Mouse (Mus musculus) cerebellum, postnatal 14 days (tissue): ENCODE measurements around the gene Ntf3.
A peak's percentile ranks its signal among the peaks of the same experiment; 100 is the strongest.

Experiments used
- DNase-seq, 2 experiments: peaks; one replicate each; pipeline ENCODE4 v3.0.0; 2021; ENCODE audit warnings: mixed read lengths in 2 of 2

Ntf3 gene

GRCm38 (mm10) chr6:126155928-126156327 is 10.8 kb downstream of the Ntf3 start:
- DNase-seq, result no peak

DNA sequence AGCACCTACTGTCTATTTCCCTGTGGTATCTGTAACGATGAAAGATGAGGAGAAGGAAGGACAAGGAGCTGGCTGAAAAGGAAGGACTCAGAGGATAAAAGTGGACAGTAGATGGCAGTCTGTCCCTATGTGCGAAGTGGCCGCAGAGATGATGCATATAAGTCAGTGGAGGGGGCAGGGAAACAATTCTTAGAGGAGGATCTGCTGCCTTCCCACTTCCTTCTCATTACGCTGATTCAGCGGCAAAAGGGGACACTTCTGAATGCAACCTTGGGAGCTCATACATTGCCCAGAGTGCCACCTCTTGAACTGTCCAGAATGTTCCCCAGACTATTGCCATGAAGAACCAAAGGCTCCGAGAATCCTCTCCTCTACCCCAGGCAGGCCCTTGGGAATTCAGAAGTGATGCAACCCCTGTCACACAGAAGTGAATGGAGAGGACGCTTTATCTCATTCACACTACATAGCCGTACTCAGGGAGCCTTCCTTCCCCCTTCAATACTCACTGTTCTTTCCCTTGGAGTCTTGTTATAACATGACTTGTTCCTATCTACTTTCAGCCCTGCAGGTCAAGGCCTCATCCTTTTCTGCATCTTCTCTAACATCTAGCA is 12.2 kb downstream of the Ntf3 start:
- DNase-seq, result peak; percentile 66 to 81

GRCm38 (mm10) chr6:126153154-126153553 is 13.6 kb downstream of the Ntf3 start:
- no peak for DNase-seq

DNA sequence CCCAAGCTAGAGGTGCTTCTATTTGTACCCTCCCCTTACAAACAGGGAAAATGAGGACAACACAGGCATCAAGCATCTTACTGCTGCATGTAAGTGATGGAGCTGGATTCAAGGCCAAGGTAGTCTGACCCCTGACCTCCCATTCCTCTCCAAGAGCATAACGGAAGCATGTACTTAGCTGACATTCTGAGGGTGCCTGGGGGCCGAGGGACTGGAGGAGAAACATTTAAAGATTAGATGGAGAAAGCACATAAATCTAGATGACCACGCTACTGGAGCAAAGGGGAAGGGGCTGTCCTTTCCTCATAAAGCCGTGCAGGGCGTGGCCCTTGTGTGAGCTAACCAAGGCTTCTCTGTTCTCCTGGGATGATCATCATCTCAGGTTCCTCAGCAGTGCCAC is 23.1 kb downstream of the Ntf3 start:
- no peak for DNase-seq

- no peak for DNase-seq
Observed at GRCm38 (mm10) chr6:126142741-126143140, 24.0 kb downstream of the Ntf3 start.

DNA sequence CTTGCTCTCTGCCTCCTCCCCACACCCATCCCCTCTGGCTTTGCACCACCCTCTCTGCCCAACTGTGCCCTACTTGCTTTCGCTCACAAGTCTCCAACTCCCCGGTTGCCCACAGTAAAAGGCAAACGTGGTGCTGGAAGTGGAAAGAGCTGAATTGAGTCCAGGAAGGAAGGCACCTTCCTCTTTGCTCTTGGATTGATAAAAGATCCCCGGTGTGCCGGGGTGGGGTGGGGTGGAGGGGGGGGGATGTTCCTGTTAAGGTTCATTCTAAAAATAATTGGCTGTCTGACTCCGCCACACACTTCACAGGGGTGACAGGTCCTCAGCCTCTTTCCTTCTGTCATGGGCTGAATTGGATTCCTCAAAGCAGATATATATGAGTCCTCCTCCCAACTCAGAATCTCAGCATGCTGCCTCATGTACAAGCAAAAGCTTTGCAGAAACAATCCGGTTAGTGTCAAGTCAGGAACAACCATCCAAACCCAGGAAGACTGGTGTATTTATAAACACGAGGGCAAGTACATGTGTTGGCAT is 24.6 kb downstream of the Ntf3 start:
- no peak for DNase-seq

DNA sequence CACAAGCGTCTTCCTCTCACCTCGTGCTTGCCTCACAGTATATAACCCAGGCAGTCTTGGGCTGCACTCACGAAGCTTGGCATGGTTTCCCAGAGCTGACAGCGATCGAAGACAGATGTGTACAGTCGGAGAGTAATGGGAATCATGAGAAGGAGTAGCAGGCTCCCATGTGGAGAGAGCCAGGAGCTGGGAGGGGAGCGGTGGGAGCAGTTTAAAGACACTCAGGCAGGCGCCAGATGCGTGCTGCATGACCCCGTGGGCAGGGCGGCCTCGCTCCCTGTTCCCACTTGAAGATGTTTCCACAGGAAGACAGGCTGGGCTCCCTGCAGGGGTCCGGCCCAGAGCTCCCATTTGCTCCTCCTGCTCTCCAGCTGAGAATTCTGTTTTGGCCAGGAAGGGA is 25.2 kb downstream of the Ntf3 start:
- DNase-seq, result peak in 1 of 2 experiments; percentile 27

GRCm38 (mm10) chr6:126140961-126141360 is 25.7 kb downstream of the Ntf3 start:
- no peak for DNase-seq

DNA sequence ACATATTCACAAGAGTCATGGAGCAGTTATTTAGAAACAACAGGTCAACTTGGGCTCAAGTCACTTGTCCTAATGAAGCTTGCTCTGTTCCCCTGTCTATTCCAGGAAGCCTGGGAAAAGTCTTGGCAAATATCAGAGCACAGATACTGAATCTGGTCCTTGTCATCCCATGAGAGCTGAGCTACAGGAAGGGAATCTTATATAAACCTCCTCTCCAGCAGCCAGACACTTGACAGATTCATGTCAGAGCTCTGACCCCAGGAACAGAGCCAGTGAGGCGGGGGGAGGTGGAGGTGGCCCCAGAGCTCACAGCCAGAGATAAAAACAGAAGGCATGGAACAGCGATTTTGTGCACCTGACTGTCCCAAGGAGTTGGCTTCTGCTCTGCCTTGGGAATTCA is 26.3 kb downstream of the Ntf3 start:
- DNase-seq, result no peak

GRCm38 (mm10) chr6:126134155-126134906 is 32.4 kb downstream of the Ntf3 start:
- DNase-seq, result no peak

DNA sequence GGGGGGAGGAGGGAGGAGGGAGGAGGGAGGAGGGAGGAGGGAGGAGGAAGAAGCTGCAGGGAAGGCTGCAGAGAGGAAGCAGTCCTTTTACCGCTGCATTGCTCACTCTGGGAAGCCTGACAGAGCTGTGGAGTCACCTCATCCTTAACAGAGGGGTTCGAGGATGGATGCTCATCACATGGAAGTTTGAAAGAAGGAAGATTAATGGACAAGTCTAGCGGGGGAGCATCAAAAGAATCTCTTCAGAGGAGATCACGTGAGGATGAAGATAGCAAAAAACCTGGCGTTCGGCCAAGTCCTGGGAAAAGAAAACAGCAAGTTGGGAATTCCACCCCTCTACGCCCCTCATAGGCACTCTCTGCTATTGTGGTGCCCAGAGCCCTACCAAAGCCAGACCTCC is 38.5 kb downstream of the Ntf3 start:
- DNase-seq, result peak in 1 of 2 experiments; percentile 31

DNA sequence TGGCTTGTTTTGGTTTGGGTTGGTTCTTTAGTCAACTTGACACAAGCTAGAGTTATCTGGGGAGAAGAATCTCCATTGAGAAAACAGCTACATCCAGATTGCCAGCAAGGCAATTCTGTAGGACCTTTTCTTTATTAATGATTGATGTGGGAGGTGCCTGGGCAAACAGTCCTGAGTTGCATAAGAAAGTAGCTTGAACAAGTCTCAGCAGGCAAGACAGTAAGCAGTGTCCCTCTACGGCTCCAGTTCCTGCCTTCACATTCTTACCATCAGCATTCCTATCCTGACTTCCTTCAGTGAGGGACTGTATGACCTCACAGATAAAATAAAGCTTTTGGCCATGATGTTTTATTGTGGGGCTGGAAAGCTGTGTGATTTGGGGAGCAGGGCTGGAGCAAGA is 48.5 kb downstream of the Ntf3 start:
- DNase-seq, result no peak

- no peak for DNase-seq
Observed at GRCm38 (mm10) chr6:126117191-126117590, 49.5 kb downstream of the Ntf3 start.

DNA sequence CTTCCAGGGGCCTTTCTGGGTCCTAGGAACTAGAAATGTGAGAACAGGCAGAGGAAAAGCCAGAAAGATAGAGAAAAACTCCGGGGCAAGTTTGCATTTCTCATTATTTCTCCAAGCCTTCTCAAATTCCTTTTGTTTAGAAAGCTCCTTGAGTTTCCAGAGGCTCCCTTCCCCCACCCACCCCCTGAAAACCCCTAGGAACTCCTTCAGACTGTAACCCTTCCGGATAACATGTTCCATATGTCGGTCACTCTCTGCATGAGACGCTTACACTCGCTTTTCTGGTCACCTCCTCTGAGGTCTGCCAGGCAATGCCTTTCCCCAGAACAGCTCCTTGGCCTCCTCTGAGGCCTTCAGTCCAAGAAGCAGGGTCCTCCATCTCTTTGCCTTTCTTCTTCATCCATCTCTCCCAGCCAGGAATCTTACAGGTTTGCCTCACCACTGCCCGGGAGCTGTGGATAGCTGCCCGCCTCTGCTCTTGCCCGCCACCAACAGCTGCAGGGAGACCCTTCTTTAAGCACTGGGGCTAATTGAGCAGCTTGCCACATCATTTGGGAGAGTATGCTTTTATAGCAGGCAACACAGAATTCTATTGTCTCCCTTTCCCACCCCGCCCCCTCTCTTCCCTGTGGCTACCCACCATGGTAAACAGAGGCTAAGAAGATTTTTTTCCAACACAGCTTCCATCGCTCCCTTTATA is 51.6 kb downstream of the Ntf3 start:
- no peak for DNase-seq

- no peak for DNase-seq
Observed at GRCm38 (mm10) chr6:126110892-126111835, 55.5 kb downstream of the Ntf3 start.

GRCm38 (mm10) chr6:126109184-126109583 is 57.5 kb downstream of the Ntf3 start:
- peak; percentile 31 to 64 for DNase-seq

DNA sequence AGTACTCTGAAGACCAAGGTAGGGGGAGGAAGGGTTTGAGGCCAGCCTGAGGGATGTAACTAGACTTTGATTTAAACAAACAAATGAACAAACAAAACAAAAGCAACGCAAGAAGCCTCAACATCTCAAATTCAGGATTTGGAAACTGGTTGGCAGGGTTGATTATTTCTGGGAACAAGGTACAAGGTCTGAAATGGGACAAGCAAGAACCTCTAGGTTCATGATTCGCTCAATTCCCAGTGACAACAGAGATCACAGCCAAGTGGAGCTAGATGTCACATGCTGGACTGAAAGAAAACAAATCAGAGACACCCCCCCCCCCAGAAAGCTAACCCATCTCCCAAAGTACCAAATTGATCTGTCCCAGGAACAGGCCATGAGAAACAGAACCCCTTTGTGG is 57.9 kb downstream of the Ntf3 start:
- DNase-seq, result no peak

- DNase-seq, result no peak
Observed at GRCm38 (mm10) chr6:126107398-126107797, 59.3 kb downstream of the Ntf3 start.

DNA sequence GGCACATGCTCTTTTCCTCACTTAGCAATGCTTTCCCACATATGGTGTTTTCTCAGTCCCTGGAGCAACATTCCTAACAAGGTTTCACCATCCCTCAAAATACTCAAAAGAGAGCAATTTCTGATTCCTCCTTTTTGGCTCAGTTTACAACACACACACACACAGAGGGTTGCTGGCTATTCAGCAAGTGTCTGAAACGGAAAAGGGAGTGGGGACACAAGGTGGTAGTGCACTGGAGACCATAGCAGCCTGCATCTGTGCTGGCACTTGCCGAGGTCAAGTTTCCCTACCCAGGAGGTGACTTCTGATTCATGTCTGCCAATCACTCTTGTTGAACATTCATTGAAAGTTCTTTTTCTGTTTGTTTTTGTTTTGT is 59.9 kb downstream of the Ntf3 start:
- no peak for DNase-seq

GRCm38 (mm10) chr6:126106051-126106797 is 60.5 kb downstream of the Ntf3 start:
- DNase-seq, result peak; percentile 87 to 90

DNA sequence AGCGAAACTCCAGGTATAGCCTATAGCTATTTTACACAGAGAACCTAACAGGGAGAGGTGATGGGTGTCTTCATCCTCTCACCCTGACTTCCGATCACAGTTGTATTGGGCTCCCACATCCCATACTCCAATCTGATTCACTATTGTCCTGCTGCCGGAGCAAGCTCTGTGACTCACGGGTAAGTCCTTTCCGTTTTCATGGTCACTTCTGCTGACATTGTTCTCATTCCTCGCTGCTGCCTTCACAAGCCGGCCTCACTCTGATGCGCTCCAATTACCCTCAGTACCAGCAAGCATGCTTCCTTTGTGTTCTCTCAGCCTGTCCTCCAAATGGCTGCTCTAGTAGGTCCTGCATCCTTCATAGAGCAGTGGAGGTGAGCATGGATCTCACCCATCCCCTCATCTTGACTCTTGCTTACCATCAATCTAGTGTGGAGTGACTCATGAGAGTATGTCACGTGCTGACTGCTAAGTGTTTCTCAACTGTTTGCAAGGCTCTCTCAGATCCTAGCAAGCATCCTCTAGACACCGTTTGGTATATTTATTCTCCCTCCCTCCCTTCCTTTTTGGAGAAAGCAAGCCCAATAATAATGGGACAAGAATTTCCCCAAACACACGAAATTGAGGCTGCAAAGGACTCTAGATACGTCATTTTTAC is 61.5 kb downstream of the Ntf3 start:
- DNase-seq, result no peak
